Mouse (Mus musculus) myocyte (in vitro differentiated cells): ENCODE data around the gene Unc119. TPM values are rescaled to one million over a fixed set of nuclear protein-coding genes. Genes with fewer than 3 reads are reported as not detected.
A peak's percentile ranks its signal among the peaks of the same experiment; 100 is the strongest.

ENCODE experiments used
- H3K27me3 ChIP-seq: one replicate; pipeline ENCODE4 v1.6.1; 2011; ENCODE audit not compliant: control insufficient read depth, insufficient read depth, insufficient read length
- H3K36me3 ChIP-seq: one replicate; pipeline ENCODE4 v1.6.1; 2011; ENCODE audit not compliant: control insufficient read depth, insufficient read depth
- H3K4me2 ChIP-seq: one replicate; pipeline ENCODE4 v1.6.1; 2011; ENCODE audit warnings: low read depth, control low read depth
- H3K4me3 ChIP-seq: one replicate; pipeline ENCODE4 v1.5.1; 2011; ENCODE audit warnings: mild to moderate bottlenecking, control low read depth, moderate library complexity
- H3K79me2 ChIP-seq: one replicate; pipeline ENCODE4 v1.6.1; 2011; ENCODE audit not compliant: control insufficient read depth, insufficient read depth
- H3ac ChIP-seq: one replicate; pipeline ENCODE4 v1.6.1; 2011; ENCODE audit not compliant: control insufficient read depth, insufficient read length
- CEBPB ChIP-seq: IDR thresholded peaks from 2 replicates; pipeline ENCODE4 v1.6.1; 2011; ENCODE audit warnings: mild to moderate bottlenecking, moderate library complexity; ENCODE audit not compliant: poor library complexity, insufficient read depth, severe bottlenecking
- E2F4 ChIP-seq: IDR thresholded peaks from one replicate; pipeline ENCODE4 v1.6.1; 2011; ENCODE audit warnings: mild to moderate bottlenecking, control low read depth, moderate library complexity; ENCODE audit not compliant: insufficient read depth
- MAX ChIP-seq: IDR thresholded peaks from one replicate; pipeline ENCODE4 v1.6.1; 2011; ENCODE audit warnings: low read depth, mild to moderate bottlenecking, control low read depth
- MYOD1 ChIP-seq, 3 experiments: IDR thresholded peaks; one replicate each; pipeline ENCODE4 v1.6.1; 2011; ENCODE audit warnings: control low read depth in 2 of 3, low read depth in 2 of 3, mild to moderate bottlenecking in 2 of 3, moderate library complexity in 1 of 3; ENCODE audit not compliant: insufficient read length in 2 of 3, control insufficient read depth in 1 of 3
- MYOG ChIP-seq, 3 experiments: IDR thresholded peaks; one replicate each; pipeline ENCODE4 v1.6.1; 2011; ENCODE audit warnings: control low read depth in 2 of 3, low read depth in 2 of 3, mild to moderate bottlenecking in 2 of 3; ENCODE audit not compliant: insufficient read length in 2 of 3, control insufficient read depth in 1 of 3, insufficient read depth in 1 of 3
- POLR2A ChIP-seq: IDR thresholded peaks from one replicate; pipeline ENCODE4 v1.6.1; 2011; ENCODE audit warnings: low read depth, mild to moderate bottlenecking, control low read depth, moderate library complexity; ENCODE audit not compliant: insufficient read length
- POLR2AphosphoS2 ChIP-seq: IDR thresholded peaks from one replicate; pipeline ENCODE4 v1.6.1; 2011; ENCODE audit warnings: low read depth, control low read depth; ENCODE audit not compliant: insufficient read length
- REST ChIP-seq: IDR thresholded peaks from one replicate; pipeline ENCODE4 v1.6.1; 2011; ENCODE audit warnings: mild to moderate bottlenecking, control low read depth, moderate library complexity; ENCODE audit not compliant: insufficient read depth, insufficient read length
- SRF ChIP-seq: IDR thresholded peaks from one replicate; pipeline ENCODE4 v1.6.1; 2011; ENCODE audit warnings: low read depth; ENCODE audit not compliant: control insufficient read depth, insufficient read length
- TCF12 ChIP-seq: IDR thresholded peaks from one replicate; pipeline ENCODE4 v1.6.1; 2011; ENCODE audit warnings: mild to moderate bottlenecking, control low read depth; ENCODE audit not compliant: poor library complexity, insufficient read depth, severe bottlenecking
- TCF3 ChIP-seq: IDR thresholded peaks from one replicate; pipeline ENCODE4 v1.6.1; 2011; ENCODE audit warnings: low read depth, control low read depth; ENCODE audit not compliant: insufficient read length
- USF1 ChIP-seq: IDR thresholded peaks from one replicate; pipeline ENCODE4 v1.6.1; 2011; ENCODE audit warnings: low read depth, mild to moderate bottlenecking, control low read depth, moderate library complexity
- polyA plus RNA-seq: library from polyadenylated mRNA; unstranded; fragments of >200 nt; fragmentation: generic; extraction: Trizol; gene quantifications from one replicate; pipeline ENCODE4 v1.2.1, GENCODE M21; 2012; ENCODE audit warnings: missing spikeins

Gene Unc119
- polyA plus RNA-seq, 1 experiment, result 24.8 TPM

- peaks cover 22% of the 10 kb centered on the region for H3K36me3 ChIP-seq
- TF ChIP-seq POLR2AphosphoS2 (peak; percentile 66), REST (no peak)
Observed at GRCm38 (mm10) chr11:78322860-78323259, 20.4 kb upstream of the Unc119 start, which contains the start of gene Aldoc. Gene Aldoc (plus strand): TSS chr11:78322968.

GRCm38 (mm10) chr11:78324000-78324785, 19.1 kb upstream of the Unc119 start:
- TF ChIP-seq E2F4 (no peak), REST (no peak)
- Histone ChIP-seq H3ac (no peak overlapping the region), H3K4me3 (no peak overlapping the region), H3K79me2 (no peaks in the 10 kb centered on the region), H3K4me2 (no peak overlapping the region), H3K36me3 (peaks cover 14% of the 10 kb centered on the region), H3K27me3 (no peaks in the 10 kb centered on the region)

More at GRCm38 (mm10) chr11:78322860-78323259, 20.4 kb upstream of the Unc119 start, which contains the start of gene Aldoc:
- H3K4me3 ChIP-seq, result no peak within 1 kb of the TSS
- no peaks in the 10 kb centered on the region for H3K27me3 ChIP-seq
- no peak within 1 kb of the TSS for H3K4me2 ChIP-seq
- H3ac ChIP-seq, result no peak within 1 kb of the TSS
- no peaks in the 10 kb centered on the region for H3K79me2 ChIP-seq

- Histone ChIP-seq H3ac (no peak overlapping the region), H3K27me3 (no peaks in the 10 kb centered on the region), H3K4me2 (no peak overlapping the region), H3K4me3 (no peak overlapping the region), H3K36me3 (peaks cover 14% of the 10 kb centered on the region), H3K79me2 (no peaks in the 10 kb centered on the region)
- TF ChIP-seq E2F4, result no peak
- TF ChIP-seq TCF12, result no peak
- TF ChIP-seq POLR2AphosphoS2, result no peak
- no peak for TF ChIP-seq MYOG (IDR thresholded peaks at IDR 0.05; ENCODE audit: control insufficient read depth in 1 of 3, insufficient read depth in 1 of 3, insufficient read length in 2 of 3, low read depth in 2 of 3)
- TF ChIP-seq REST, result no peak
- no peak for TF ChIP-seq MAX
- no peak for TF ChIP-seq USF1
- TF ChIP-seq CEBPB, result no peak
- no peak for TF ChIP-seq SRF
- no peak for TF ChIP-seq POLR2A
- TF ChIP-seq MYOD1 (IDR thresholded peaks at IDR 0.05; ENCODE audit: control insufficient read depth in 1 of 3, insufficient read length in 2 of 3, low read depth in 2 of 3), result no peak
- TF ChIP-seq TCF3, result no peak
Observed at GRCm38 (mm10) chr11:78324965-78325364, 18.3 kb upstream of the Unc119 start.

- Histone ChIP-seq H3K4me2 (no peak overlapping the region), H3K79me2 (no peaks in the 10 kb centered on the region), H3K27me3 (no peaks in the 10 kb centered on the region), H3ac (no peak overlapping the region), H3K36me3 (no peaks in the 10 kb centered on the region), H3K4me3 (no peak overlapping the region)
- no peak for TF ChIP-seq REST
- no peak for TF ChIP-seq USF1
- no peak for TF ChIP-seq SRF
Observed at GRCm38 (mm10) chr11:78327215-78327614, 16.1 kb upstream of the Unc119 start.

- TF ChIP-seq SRF (no peak), CEBPB (no peak), POLR2AphosphoS2 (peak; percentile 69), MYOG (IDR thresholded peaks at IDR 0.05; ENCODE audit: control insufficient read depth in 1 of 3, insufficient read depth in 1 of 3, insufficient read length in 2 of 3, low read depth in 2 of 3) (peak in 1 of 3 experiments; percentile 1), POLR2A (peak; percentile 81), MYOD1 (IDR thresholded peaks at IDR 0.05; ENCODE audit: control insufficient read depth in 1 of 3, insufficient read length in 2 of 3, low read depth in 2 of 3) (peak in 1 of 3 experiments; percentile 2)
- H3K4me3 ChIP-seq, result peak within 1 kb of the TSS; percentile 53
- H3K27me3 ChIP-seq, result no peaks in the 10 kb centered on the region
- H3K79me2 ChIP-seq, result no peaks in the 10 kb centered on the region
- peak within 1 kb of the TSS; percentile 5 for H3ac ChIP-seq
- peak within 1 kb of the TSS; percentile 74 for H3K4me2 ChIP-seq
- no peaks in the 10 kb centered on the region for H3K36me3 ChIP-seq
Observed at GRCm38 (mm10) chr11:78327634-78328511, 15.4 kb upstream of the Unc119 start, which contains the start of gene Pigs. Gene Pigs (plus strand): TSS chr11:78328415.
